Mouse (Mus musculus) megakaryocyte, adult 5-6 weeks (primary cell): ENCODE measurements at regions not wholly inside any gene's neighbourhood (a gene's known extent, or its start where the extent isn't known, plus 50 kb on each side); places are given as distances from the start of the nearest gene placed in this dataset.
A peak's percentile ranks its signal among the peaks of the same experiment; 100 is the strongest.
"Not testable (repeated sequence)": the region's sequence is repeated elsewhere in the genome, so short reads cannot be mapped to it uniquely, and the experiment has no call there.

Experiments
- ATAC-seq: 2 replicates; pipeline ENCODE4 v1.8.0; 2016; ENCODE audit warnings: mild to moderate bottlenecking, inconsistent platforms; ENCODE audit not compliant: poor library complexity, severe bottlenecking

GRCm38 (mm10) chr10:86636953-86637376 is 68.3 kb downstream of the Hsp90b1 start:
- peak; percentile 99 for ATAC-seq

DNA sequence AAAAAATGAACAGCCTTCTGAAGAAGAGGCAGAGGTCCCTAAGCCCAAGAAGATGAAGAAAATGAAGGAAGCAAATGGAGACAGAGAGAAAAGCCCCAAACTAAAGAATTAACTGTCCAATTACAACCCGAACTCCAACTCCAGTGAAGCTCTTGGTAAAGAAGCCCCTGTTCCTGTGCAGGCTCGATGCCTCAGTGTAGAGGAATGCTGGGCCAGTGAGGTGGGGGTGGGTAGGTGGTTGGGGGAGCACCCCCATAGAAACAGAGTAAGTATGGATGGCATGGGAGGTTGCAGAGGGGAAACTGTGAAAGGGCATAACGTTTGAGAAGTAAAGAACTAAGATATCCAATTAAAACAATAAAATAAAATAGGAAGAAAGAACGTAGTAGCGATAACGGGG is 68.8 kb downstream of the Hsp90b1 start:
- not testable (repeated sequence) for ATAC-seq

- not testable (repeated sequence) for ATAC-seq
These were observed 78.6 kb downstream of the Hsp90b1 start for GRCm38 (mm10) chr10:86626734-86627133.

DNA sequence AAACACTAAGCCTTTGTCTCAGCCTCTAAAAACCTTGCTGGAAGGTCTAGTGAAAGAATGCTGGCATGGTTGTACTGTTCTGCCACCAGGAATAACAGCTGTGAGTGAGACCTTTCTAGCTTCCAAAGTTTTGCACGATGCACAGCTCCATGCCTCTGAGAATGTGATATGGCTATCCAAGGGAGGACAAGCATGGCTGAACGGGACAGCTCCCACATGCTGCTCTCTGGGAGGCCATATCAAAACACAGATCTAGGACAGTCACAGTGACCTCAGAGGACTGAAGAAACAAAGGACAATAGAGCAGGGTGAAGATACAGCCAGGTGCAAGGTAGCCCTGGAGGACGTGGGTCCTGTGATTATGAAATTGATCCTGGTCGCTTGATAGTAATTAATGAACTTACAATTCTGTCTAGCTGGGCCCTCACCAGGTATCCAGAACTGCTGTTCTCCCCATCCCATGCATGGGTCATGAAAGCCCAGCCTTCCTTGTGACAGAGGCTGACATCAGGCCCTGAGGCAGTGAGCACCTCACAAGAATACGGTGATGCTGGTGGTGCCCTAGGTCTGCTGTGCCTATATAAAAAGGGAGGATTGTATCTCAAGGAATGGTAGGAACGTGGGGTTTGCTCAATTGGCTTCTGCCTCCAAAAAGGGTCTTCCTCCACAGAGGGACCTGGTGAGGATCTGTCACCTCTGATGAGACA is 87.2 kb downstream of the Hsp90b1 start:
- ATAC-seq, result not testable (repeated sequence)

DNA sequence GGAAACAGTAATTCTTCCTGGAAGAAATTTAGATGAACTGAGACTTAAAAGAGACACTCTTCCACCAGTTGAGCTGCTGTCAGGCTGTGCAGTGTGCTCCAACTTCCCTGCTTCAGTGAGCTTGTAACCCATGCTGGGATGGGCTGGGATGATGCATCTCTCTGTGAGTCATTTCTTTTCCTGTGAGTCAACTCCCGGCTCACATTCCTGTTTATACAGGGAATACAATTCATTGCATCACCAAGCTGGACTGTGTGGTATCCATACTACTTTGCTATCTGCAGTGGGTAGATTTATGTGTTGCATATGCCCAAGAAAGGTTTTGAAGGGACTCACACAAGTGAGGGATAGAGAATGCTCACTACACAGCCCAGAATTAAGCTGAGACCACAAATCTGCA is 93.0 kb downstream of the Hsp90b1 start:
- ATAC-seq, result not testable (repeated sequence)

DNA sequence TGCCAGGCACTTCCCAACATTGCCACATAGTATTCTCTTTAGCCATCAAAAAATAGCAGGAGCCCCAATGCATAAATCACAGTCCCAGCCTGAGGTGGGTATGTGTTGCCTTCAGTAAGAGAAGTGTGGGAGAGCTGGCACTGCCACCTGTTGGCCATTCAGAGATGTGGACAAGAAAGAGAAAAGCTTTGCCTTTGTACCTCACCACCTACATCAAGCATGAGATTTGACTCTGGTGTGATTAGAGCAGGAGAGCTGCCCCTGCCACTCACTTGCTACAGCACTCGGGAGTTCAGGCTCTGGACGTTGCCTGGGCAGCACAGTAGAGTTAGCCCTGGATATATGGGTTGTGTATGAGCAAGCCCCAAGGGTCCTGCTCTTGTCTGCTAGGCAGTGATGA is 95.3 kb downstream of the Hsp90b1 start:
- not testable (repeated sequence) for ATAC-seq

DNA sequence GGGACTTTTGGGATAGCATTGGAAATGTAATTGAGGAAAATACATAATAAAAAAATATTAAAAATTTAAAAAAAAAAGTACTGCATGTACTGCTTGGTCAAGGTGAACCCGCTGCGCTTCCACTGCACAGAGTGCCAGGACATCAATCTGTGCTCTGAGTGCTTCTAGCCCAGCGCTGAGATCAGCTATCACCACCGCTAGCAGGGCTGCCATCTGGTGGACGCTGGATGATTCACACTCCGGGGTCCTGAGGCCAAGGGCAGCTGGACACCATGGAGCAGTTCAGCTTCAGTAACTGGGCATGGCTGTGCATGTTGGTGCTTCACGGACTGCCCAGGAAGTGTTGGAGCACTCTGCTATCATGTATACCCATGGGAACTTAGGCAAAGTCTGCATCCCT is 102.1 kb upstream of the Syn3 start:
- ATAC-seq, result not testable (repeated sequence)

DNA sequence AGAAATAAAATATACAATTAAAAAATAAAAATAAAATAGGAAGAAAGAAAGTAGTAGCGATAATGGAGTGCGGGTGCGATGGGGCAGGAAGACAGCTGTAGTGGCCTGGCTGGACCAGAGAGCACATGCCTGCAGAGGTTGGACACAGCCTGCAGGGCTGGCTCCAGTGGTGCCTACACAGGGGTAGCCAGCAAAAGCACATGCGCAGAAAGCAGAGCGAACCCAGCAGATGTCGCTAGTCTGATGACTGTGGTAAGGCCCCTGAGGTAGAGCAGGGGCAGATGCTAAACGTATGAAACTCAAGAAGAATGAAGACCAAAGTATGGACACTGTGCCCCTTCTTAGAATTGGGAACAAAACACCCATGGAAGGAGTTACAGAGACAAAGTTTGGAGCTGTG is 101.3 kb upstream of the Syn3 start:
- not testable (repeated sequence) for ATAC-seq

- ATAC-seq, result not testable (repeated sequence)
These were observed 91.5 kb upstream of the Syn3 start for GRCm38 (mm10) chr10:86590211-86590610.

- not testable (repeated sequence) for ATAC-seq
These were observed 68.2 kb upstream of the Syn3 start for GRCm38 (mm10) chr10:86566875-86567274.

GRCm38 (mm10) chr10:86555843-86556242 is 57.1 kb upstream of the Syn3 start:
- ATAC-seq, result no peak
